Mouse (Mus musculus) hindbrain, embryonic 14.5 days (tissue): ENCODE data around the gene Vps35. TPM values are rescaled to one million over a fixed set of nuclear protein-coding genes. Genes with fewer than 3 reads are reported as not detected.

Source experiments
- ATAC-seq: fragments of 200-750 bp; cut with Nextera tagmentation; 2 replicates; pipeline ENCODE4 v1.8.0; 2017; ENCODE audit warnings: moderate number of reproducible peaks, mild to moderate bottlenecking, moderate TSS enrichment, moderate library complexity; ENCODE audit not compliant: low FRiP score
- DNase-seq: peaks from one replicate; pipeline ENCODE4 v3.0.0-alpha.2; 2015; ENCODE audit warnings: low spot score
- H3K27ac ChIP-seq: fragments of 300-500 bp; sonication (generic); 2 replicates; pipeline ENCODE4 v1.5.1; 2014; ENCODE audit warnings: mild to moderate bottlenecking, moderate library complexity
- H3K27me3 ChIP-seq: fragments of 300-500 bp; sonication (generic); 2 replicates; pipeline ENCODE4 v1.6.1; 2014; ENCODE audit warnings: mild to moderate bottlenecking, low read length, mixed read lengths; ENCODE audit not compliant: control insufficient read depth, insufficient read depth
- H3K36me3 ChIP-seq: fragments of 300-500 bp; sonication (generic); replicated peaks from 2 replicates; pipeline ENCODE4 v1.6.1; 2014; ENCODE audit not compliant: control insufficient read depth, insufficient read depth
- H3K4me1 ChIP-seq: fragments of 300-500 bp; sonication (generic); replicated peaks from 2 replicates; pipeline ENCODE4 v1.6.1; 2014; ENCODE audit warnings: antibody characterized with exemption, low read length, mixed read lengths; ENCODE audit not compliant: control insufficient read depth, insufficient read depth
- H3K4me2 ChIP-seq: fragments of 300-500 bp; sonication (generic); replicated peaks from 2 replicates; pipeline ENCODE4 v1.6.1; 2014; ENCODE audit warnings: mild to moderate bottlenecking, moderate library complexity
- H3K4me3 ChIP-seq: fragments of 300-500 bp; sonication (generic); replicated peaks from 2 replicates; pipeline ENCODE4 v1.5.1; 2014; ENCODE audit warnings: mild to moderate bottlenecking, low read length
- H3K9ac ChIP-seq: fragments of 300-500 bp; sonication (generic); 2 replicates; pipeline ENCODE4 v1.6.1; 2014
- H3K9me3 ChIP-seq: fragments of 300-500 bp; sonication (generic); 2 replicates; pipeline ENCODE4 v1.6.1; 2016; ENCODE audit warnings: low read length; ENCODE audit not compliant: control insufficient read depth
- WGBS: fragments of 180-500 bp; shearing (Covaris S2); extraction: QIAGEN DNeasy Blood & Tissue Kit; methylation state at CpG from one replicate; pipeline ENCODE4 v1.1.7; 2014; 5-methylcytosine and 5-hydroxymethylcytosine counted together
- polyA plus RNA-seq: library from polyadenylated mRNA; unstranded; fragments of >200 nt; fragmentation: Nextera tagmentation; extraction: Ambion mirVana; gene quantifications from 2 replicates; pipeline ENCODE4 v1.2.1, GENCODE M21; 2014

Vps35 gene
- 179 and 200 TPM in 2 replicates for polyA plus RNA-seq

GRCm38 (mm10) chr8:85299434-85300077, at the start of gene Vps35, which contains the start of gene Orc6:
Gene Vps35, minus strand, starts transcription at chr8:85299802.
Gene Orc6, plus strand, starts transcription at chr8:85299632.
- under 1% methylated on average over 63 of the region's 63 CpGs for whole genome bisulfite sequencing
- peaks cover 23% of the 10 kb centered on the region for H3K36me3 ChIP-seq

GRCm38 (mm10) chr8:85339871-85340573, 40.4 kb upstream of the Vps35 start:
- no peak overlapping the region for H3K4me3 ChIP-seq
- no peak for ATAC-seq
- H3K9ac ChIP-seq, result no peak overlapping the region
- H3K4me1 ChIP-seq, result no peaks in the 10 kb centered on the region
- H3K4me2 ChIP-seq, result no peak overlapping the region
- no peaks in the 10 kb centered on the region for H3K36me3 ChIP-seq
- no peak for DNase-seq
- H3K27me3 ChIP-seq, result no peaks in the 10 kb centered on the region
- no peak overlapping the region for H3K27ac ChIP-seq
- H3K9me3 ChIP-seq, result no peaks in the 10 kb centered on the region
- 69% methylated on average over 5 of the region's 5 CpGs for WGBS

More at GRCm38 (mm10) chr8:85299434-85300077, at the start of gene Vps35, which contains the start of gene Orc6:
- H3K4me1 ChIP-seq, result peaks cover 22% of the 10 kb centered on the region
- no peaks in the 10 kb centered on the region for H3K27me3 ChIP-seq
- peak within 1 kb of the TSS; percentile 86 for H3K4me2 ChIP-seq
- H3K9ac ChIP-seq, result peak within 1 kb of the TSS; percentile 89
- no peaks in the 10 kb centered on the region for H3K9me3 ChIP-seq
- DNase-seq, result peak; percentile 97
- peak within 1 kb of the TSS; percentile 99 for H3K27ac ChIP-seq
- peak; percentile 98 for ATAC-seq
- H3K4me3 ChIP-seq, result peak within 1 kb of the TSS; percentile 99

- ATAC-seq (no peak), DNase-seq (no peak)
- Histone ChIP-seq H3K4me1 (no peaks in the 10 kb centered on the region), H3K36me3 (no peaks in the 10 kb centered on the region), H3K9me3 (no peaks in the 10 kb centered on the region), H3K27ac (no peak overlapping the region), H3K9ac (no peak overlapping the region), H3K4me2 (no peak overlapping the region), H3K4me3 (no peak overlapping the region), H3K27me3 (no peaks in the 10 kb centered on the region)
- 86% methylated on average over 4 of the region's 4 CpGs for WGBS
These were observed 38.1 kb upstream of the Vps35 start for GRCm38 (mm10) chr8:85337681-85338080.

- H3K4me3 ChIP-seq, result no peak overlapping the region
- no peak overlapping the region for H3K9ac ChIP-seq
- no peaks in the 10 kb centered on the region for H3K27me3 ChIP-seq
- 82% methylated on average over 6 of the region's 6 CpGs for WGBS
- H3K9me3 ChIP-seq, result no peaks in the 10 kb centered on the region
- ATAC-seq (no peak), DNase-seq (no peak)
- H3K4me1 ChIP-seq, result no peaks in the 10 kb centered on the region
- no peak overlapping the region for H3K4me2 ChIP-seq
- H3K27ac ChIP-seq, result no peak overlapping the region
- H3K36me3 ChIP-seq, result no peaks in the 10 kb centered on the region
These were observed 36.8 kb upstream of the Vps35 start for GRCm38 (mm10) chr8:85336211-85336933.

- no peak overlapping the region for H3K4me2 ChIP-seq
- ATAC-seq (no peak), DNase-seq (no peak)
- no peaks in the 10 kb centered on the region for H3K27me3 ChIP-seq
- no peak overlapping the region for H3K4me3 ChIP-seq
- no peaks in the 10 kb centered on the region for H3K36me3 ChIP-seq
- no peak overlapping the region for H3K27ac ChIP-seq
- H3K4me1 ChIP-seq, result no peaks in the 10 kb centered on the region
- H3K9me3 ChIP-seq, result no peaks in the 10 kb centered on the region
- H3K9ac ChIP-seq, result no peak overlapping the region
These were observed 35.5 kb upstream of the Vps35 start for GRCm38 (mm10) chr8:85335105-85335504.

GRCm38 (mm10) chr8:85329506-85329905, 29.9 kb upstream of the Vps35 start:
- Histone ChIP-seq H3K9me3 (no peaks in the 10 kb centered on the region), H3K4me1 (no peaks in the 10 kb centered on the region), H3K36me3 (no peaks in the 10 kb centered on the region), H3K4me2 (no peak overlapping the region), H3K27me3 (no peaks in the 10 kb centered on the region), H3K4me3 (no peak overlapping the region), H3K27ac (no peak overlapping the region), H3K9ac (no peak overlapping the region)
- ATAC-seq (no peak), DNase-seq (no peak)
- whole genome bisulfite sequencing, result 78% methylated on average over 1 of the region's 1 CpGs

GRCm38 (mm10) chr8:85327036-85327435, 27.4 kb upstream of the Vps35 start:
- Histone ChIP-seq H3K27ac (no peak overlapping the region), H3K4me2 (no peak overlapping the region), H3K9ac (no peak overlapping the region), H3K4me3 (no peak overlapping the region), H3K9me3 (no peaks in the 10 kb centered on the region), H3K36me3 (no peaks in the 10 kb centered on the region), H3K4me1 (no peaks in the 10 kb centered on the region), H3K27me3 (no peaks in the 10 kb centered on the region)
- DNase-seq, result no peak
- no peak for ATAC-seq
- whole genome bisulfite sequencing, result 80% methylated on average over 9 of the region's 9 CpGs

GRCm38 (mm10) chr8:85323084-85323483, 23.5 kb upstream of the Vps35 start:
- Histone ChIP-seq H3K4me1 (no peaks in the 10 kb centered on the region), H3K9ac (no peak overlapping the region), H3K9me3 (no peaks in the 10 kb centered on the region), H3K27me3 (no peaks in the 10 kb centered on the region), H3K36me3 (no peaks in the 10 kb centered on the region), H3K4me2 (no peak overlapping the region), H3K4me3 (no peak overlapping the region), H3K27ac (no peak overlapping the region)
- WGBS, result 81% methylated on average over 3 of the region's 3 CpGs
- DNase-seq (no peak), ATAC-seq (no peak)

- Histone ChIP-seq H3K4me3 (no peak overlapping the region), H3K4me1 (no peaks in the 10 kb centered on the region), H3K27ac (no peak overlapping the region), H3K9me3 (no peaks in the 10 kb centered on the region), H3K27me3 (no peaks in the 10 kb centered on the region), H3K4me2 (no peak overlapping the region), H3K36me3 (no peaks in the 10 kb centered on the region), H3K9ac (no peak overlapping the region)
- DNase-seq (no peak), ATAC-seq (no peak)
- WGBS, result 91% methylated on average over 15 of the region's 15 CpGs
These were observed 22.4 kb upstream of the Vps35 start for GRCm38 (mm10) chr8:85321981-85322380.
